Mouse (Mus musculus): ENCODE measurements around the gene Itpr2. TPM values are rescaled to one million over a fixed set of nuclear protein-coding genes. Genes with fewer than 3 reads are reported as not detected.
A peak's percentile ranks its signal among the peaks of the same experiment; 100 is the strongest.

Itpr2 gene
- polyA plus RNA-seq, 1 experiment from 2014 or later: 5.9 TPM

- no peak overlapping the region for H3K4me2 ChIP-seq (replicated peaks; ENCODE audit: low read depth, low read length)
- no peak overlapping the region for H3K9ac ChIP-seq (ENCODE audit: low read depth, low read length)
- no peak for DNase-seq (ENCODE audit: low spot score)
- ATAC-seq (ENCODE audit: low FRiP score): no peak
- H3K4me3 ChIP-seq (ENCODE audit: low read depth, low read length): no peak overlapping the region
- H3K27ac ChIP-seq (ENCODE audit: low read depth, low read length): no peak overlapping the region
- H3K9me3 ChIP-seq (ENCODE audit: control insufficient read depth, low read length): no peaks in the 10 kb centered on the region
- no peaks in the 10 kb centered on the region for H3K27me3 ChIP-seq (ENCODE audit: control insufficient read depth, insufficient read depth, low read length)
- H3K4me1 ChIP-seq (replicated peaks; ENCODE audit: control insufficient read depth, insufficient read depth, low read length): no peaks in the 10 kb centered on the region
- H3K36me3 ChIP-seq (ENCODE audit: control insufficient read depth, insufficient read depth, low read length): no peaks in the 10 kb centered on the region
- 93% methylated on average over 5 of the region's 5 CpGs for WGBS
These were observed 105.8 kb downstream of the Itpr2 start for GRCm38 (mm10) chr6:146396253-146396652.

DNA sequence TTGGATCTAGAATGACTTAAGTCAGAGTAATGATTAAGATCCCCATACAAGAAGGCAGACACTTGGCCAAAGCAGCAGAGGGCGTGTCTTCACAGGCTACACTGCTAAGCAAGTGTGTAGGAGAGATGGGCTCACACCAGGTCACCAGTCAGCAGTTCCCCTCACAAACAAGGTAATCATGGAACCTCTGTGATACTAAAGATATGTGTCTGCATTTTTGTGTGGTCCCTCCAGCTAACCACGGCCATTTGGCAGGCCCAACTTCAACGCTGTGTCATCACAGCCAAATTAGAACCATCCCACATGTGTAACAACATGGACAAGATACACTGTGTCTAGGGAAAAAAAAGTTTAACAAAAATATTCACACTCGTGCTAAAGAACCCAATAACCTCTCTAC is 106.4 kb downstream of the Itpr2 start:
- no peaks in the 10 kb centered on the region for H3K27me3 ChIP-seq (ENCODE audit: control insufficient read depth, insufficient read depth, low read length)
- ATAC-seq (ENCODE audit: low FRiP score): no peak
- no peak overlapping the region for H3K27ac ChIP-seq (ENCODE audit: low read depth, low read length)
- H3K4me1 ChIP-seq (replicated peaks; ENCODE audit: control insufficient read depth, insufficient read depth, low read length): no peaks in the 10 kb centered on the region
- WGBS: 81% methylated on average over 4 of the region's 4 CpGs
- no peak for DNase-seq (ENCODE audit: low spot score)
- H3K4me3 ChIP-seq (ENCODE audit: low read depth, low read length): no peak overlapping the region
- no peak overlapping the region for H3K4me2 ChIP-seq (replicated peaks; ENCODE audit: low read depth, low read length)
- H3K9me3 ChIP-seq (ENCODE audit: control insufficient read depth, low read length): no peaks in the 10 kb centered on the region
- H3K9ac ChIP-seq (ENCODE audit: low read depth, low read length): no peak overlapping the region
- no peaks in the 10 kb centered on the region for H3K36me3 ChIP-seq (ENCODE audit: control insufficient read depth, insufficient read depth, low read length)

GRCm38 (mm10) chr6:146392188-146392587 is 109.8 kb downstream of the Itpr2 start:
- DNase-seq (ENCODE audit: low spot score): no peak
- no peak overlapping the region for H3K9ac ChIP-seq (ENCODE audit: low read depth, low read length)
- WGBS: 76% methylated on average over 2 of the region's 2 CpGs
- H3K4me3 ChIP-seq (ENCODE audit: low read depth, low read length): no peak overlapping the region
- H3K4me2 ChIP-seq (replicated peaks; ENCODE audit: low read depth, low read length): no peak overlapping the region
- no peak overlapping the region for H3K27ac ChIP-seq (ENCODE audit: low read depth, low read length)
- H3K9me3 ChIP-seq (ENCODE audit: control insufficient read depth, low read length): no peaks in the 10 kb centered on the region
- no peaks in the 10 kb centered on the region for H3K27me3 ChIP-seq (ENCODE audit: control insufficient read depth, insufficient read depth, low read length)
- no peak for ATAC-seq (ENCODE audit: low FRiP score)
- H3K36me3 ChIP-seq (ENCODE audit: control insufficient read depth, insufficient read depth, low read length): no peaks in the 10 kb centered on the region
- H3K4me1 ChIP-seq (replicated peaks; ENCODE audit: control insufficient read depth, insufficient read depth, low read length): no peaks in the 10 kb centered on the region

- H3K9me3 ChIP-seq (ENCODE audit: control insufficient read depth, low read length): no peaks in the 10 kb centered on the region
- WGBS: 91% methylated on average over 4 of the region's 4 CpGs
- no peaks in the 10 kb centered on the region for H3K4me1 ChIP-seq (replicated peaks; ENCODE audit: control insufficient read depth, insufficient read depth, low read length)
- H3K4me3 ChIP-seq (ENCODE audit: low read depth, low read length): no peak overlapping the region
- no peak overlapping the region for H3K9ac ChIP-seq (ENCODE audit: low read depth, low read length)
- no peaks in the 10 kb centered on the region for H3K36me3 ChIP-seq (ENCODE audit: control insufficient read depth, insufficient read depth, low read length)
- H3K27ac ChIP-seq (ENCODE audit: low read depth, low read length): no peak overlapping the region
- ATAC-seq (ENCODE audit: low FRiP score) (no peak), DNase-seq (ENCODE audit: low spot score) (no peak)
- no peaks in the 10 kb centered on the region for H3K27me3 ChIP-seq (ENCODE audit: control insufficient read depth, insufficient read depth, low read length)
- H3K4me2 ChIP-seq (replicated peaks; ENCODE audit: low read depth, low read length): no peak overlapping the region
These were observed 111.9 kb downstream of the Itpr2 start for GRCm38 (mm10) chr6:146390159-146390558.

GRCm38 (mm10) chr6:146388010-146388409 is 114.0 kb downstream of the Itpr2 start:
- 82% methylated on average over 4 of the region's 4 CpGs for WGBS
- H3K9me3 ChIP-seq (ENCODE audit: control insufficient read depth, low read length): no peaks in the 10 kb centered on the region
- no peaks in the 10 kb centered on the region for H3K27me3 ChIP-seq (ENCODE audit: control insufficient read depth, insufficient read depth, low read length)
- no peak overlapping the region for H3K9ac ChIP-seq (ENCODE audit: low read depth, low read length)
- no peak overlapping the region for H3K4me3 ChIP-seq (ENCODE audit: low read depth, low read length)
- no peaks in the 10 kb centered on the region for H3K4me1 ChIP-seq (replicated peaks; ENCODE audit: control insufficient read depth, insufficient read depth, low read length)
- DNase-seq (ENCODE audit: low spot score) (no peak), ATAC-seq (ENCODE audit: low FRiP score) (no peak)
- no peak overlapping the region for H3K27ac ChIP-seq (ENCODE audit: low read depth, low read length)
- H3K36me3 ChIP-seq (ENCODE audit: control insufficient read depth, insufficient read depth, low read length): no peaks in the 10 kb centered on the region
- H3K4me2 ChIP-seq (replicated peaks; ENCODE audit: low read depth, low read length): no peak overlapping the region

GRCm38 (mm10) chr6:146387039-146387713 is 114.8 kb downstream of the Itpr2 start:
- Histone ChIP-seq H3K27me3 (ENCODE audit: control insufficient read depth, insufficient read depth, low read length) (no peaks in the 10 kb centered on the region), H3K9me3 (ENCODE audit: control insufficient read depth, low read length) (no peaks in the 10 kb centered on the region), H3K4me3 (ENCODE audit: low read depth, low read length) (no peak overlapping the region), H3K27ac (ENCODE audit: low read depth, low read length) (no peak overlapping the region), H3K4me2 (replicated peaks; ENCODE audit: low read depth, low read length) (no peak overlapping the region), H3K4me1 (replicated peaks; ENCODE audit: control insufficient read depth, insufficient read depth, low read length) (no peaks in the 10 kb centered on the region), H3K36me3 (ENCODE audit: control insufficient read depth, insufficient read depth, low read length) (no peaks in the 10 kb centered on the region), H3K9ac (ENCODE audit: low read depth, low read length) (0 out of 2 replicates have a peak overlapping the region, but pooled peaks have one; percentile 15)
- ATAC-seq (ENCODE audit: low FRiP score) (peak; percentile 82), DNase-seq (ENCODE audit: low spot score) (no peak)
- WGBS: 32% methylated on average over 6 of the region's 6 CpGs

GRCm38 (mm10) chr6:146379263-146379662 is 122.8 kb downstream of the Itpr2 start:
- no peak for ATAC-seq (ENCODE audit: low FRiP score)
- Histone ChIP-seq H3K9ac (ENCODE audit: low read depth, low read length) (no peak overlapping the region), H3K9me3 (ENCODE audit: control insufficient read depth, low read length) (no peaks in the 10 kb centered on the region), H3K36me3 (ENCODE audit: control insufficient read depth, insufficient read depth, low read length) (no peaks in the 10 kb centered on the region), H3K4me1 (replicated peaks; ENCODE audit: control insufficient read depth, insufficient read depth, low read length) (no peaks in the 10 kb centered on the region), H3K27me3 (ENCODE audit: control insufficient read depth, insufficient read depth, low read length) (no peaks in the 10 kb centered on the region), H3K4me3 (ENCODE audit: low read depth, low read length) (no peak overlapping the region), H3K27ac (ENCODE audit: low read depth, low read length) (no peak overlapping the region), H3K4me2 (replicated peaks; ENCODE audit: low read depth, low read length) (no peak overlapping the region)
- WGBS: 90% methylated on average over 8 of the region's 8 CpGs
- no peak for DNase-seq (ENCODE audit: low spot score)

DNA sequence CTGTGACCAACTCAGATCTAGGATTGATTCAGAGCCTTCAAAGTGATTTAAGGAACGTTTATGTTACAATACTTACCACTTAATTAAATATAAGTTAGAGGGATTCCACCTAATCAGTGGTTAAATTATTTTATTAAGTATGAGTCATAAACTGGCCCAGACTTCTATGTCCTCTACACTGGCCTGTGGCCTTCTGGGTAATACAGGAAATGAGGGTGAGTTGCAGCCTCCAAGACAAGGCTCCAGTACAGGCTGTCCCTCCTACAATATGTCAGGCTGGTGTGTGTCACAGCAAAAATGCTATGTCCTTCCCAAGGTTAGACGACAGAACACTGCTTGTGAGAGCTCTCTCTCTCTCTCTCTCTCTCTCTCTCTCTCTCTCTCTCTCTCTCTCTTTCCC is 130.5 kb downstream of the Itpr2 start:
- no peak for DNase-seq (ENCODE audit: low spot score)
- WGBS: 67% methylated on average over 2 of the region's 2 CpGs
- H3K4me3 ChIP-seq (ENCODE audit: low read depth, low read length): no peak overlapping the region
- H3K4me2 ChIP-seq (replicated peaks; ENCODE audit: low read depth, low read length): no peak overlapping the region
- H3K27ac ChIP-seq (ENCODE audit: low read depth, low read length): no peak overlapping the region
- ATAC-seq (ENCODE audit: low FRiP score): no peak
- H3K4me1 ChIP-seq (replicated peaks; ENCODE audit: control insufficient read depth, insufficient read depth, low read length): no peaks in the 10 kb centered on the region
- no peaks in the 10 kb centered on the region for H3K36me3 ChIP-seq (ENCODE audit: control insufficient read depth, insufficient read depth, low read length)
- H3K27me3 ChIP-seq (ENCODE audit: control insufficient read depth, insufficient read depth, low read length): no peaks in the 10 kb centered on the region
- no peaks in the 10 kb centered on the region for H3K9me3 ChIP-seq (ENCODE audit: control insufficient read depth, low read length)
- H3K9ac ChIP-seq (ENCODE audit: low read depth, low read length): no peak overlapping the region

- Histone ChIP-seq H3K9me3 (ENCODE audit: control insufficient read depth, low read length) (no peaks in the 10 kb centered on the region), H3K27me3 (ENCODE audit: control insufficient read depth, insufficient read depth, low read length) (no peaks in the 10 kb centered on the region), H3K4me2 (replicated peaks; ENCODE audit: low read depth, low read length) (no peak overlapping the region), H3K4me3 (ENCODE audit: low read depth, low read length) (no peak overlapping the region), H3K9ac (ENCODE audit: low read depth, low read length) (no peak overlapping the region), H3K4me1 (replicated peaks; ENCODE audit: control insufficient read depth, insufficient read depth, low read length) (no peaks in the 10 kb centered on the region), H3K27ac (ENCODE audit: low read depth, low read length) (no peak overlapping the region), H3K36me3 (ENCODE audit: control insufficient read depth, insufficient read depth, low read length) (no peaks in the 10 kb centered on the region)
- DNase-seq (ENCODE audit: low spot score) (no peak), ATAC-seq (ENCODE audit: low FRiP score) (no peak)
- 98% methylated on average over 4 of the region's 4 CpGs for WGBS
These were observed 135.8 kb downstream of the Itpr2 start for GRCm38 (mm10) chr6:146366180-146366579.

Data from hindbrain, embryonic 11.5 days (tissue).